Mouse (Mus musculus) heart, postnatal 4 days (tissue): ENCODE data around the gene Rnaset2b. TPM values are rescaled to one million over a fixed set of nuclear protein-coding genes. Genes with fewer than 3 reads are reported as not detected.
"Not testable (repeated sequence)": the region's sequence is repeated elsewhere in the genome, so short reads cannot be mapped to it uniquely, and the experiment has no call there.

ENCODE experiments used
- DNase-seq: peaks from one replicate; pipeline ENCODE4 v3.0.0; 2021
- total RNA-seq, 2 experiments: library from RNA; stranded (reverse); gene quantifications; 2 replicates each; pipeline ENCODE4 v1.2.3; 2021

Rnaset2b gene
- 100 to 1,000 TPM; 167 to 181 TPM for total RNA-seq

DNA sequence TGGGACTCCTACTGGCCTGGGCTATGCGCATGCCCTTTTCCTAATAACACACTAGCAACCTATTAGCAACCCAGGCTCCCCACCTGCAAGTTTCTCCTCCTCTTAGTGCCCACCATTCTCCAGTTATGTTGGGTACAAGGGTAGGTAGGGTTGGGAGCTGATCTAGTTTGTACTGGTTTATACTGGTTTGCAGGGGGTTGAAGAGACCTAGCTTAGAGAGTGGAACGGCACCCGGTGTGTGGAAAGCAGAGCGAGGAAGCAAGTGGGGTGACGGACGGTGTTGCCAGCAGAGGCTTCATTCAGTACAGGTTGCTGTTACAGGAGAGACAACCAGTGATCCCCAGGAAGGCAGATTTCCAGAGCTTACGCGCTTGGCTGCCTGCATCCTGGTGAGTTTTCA is at the start of gene Rnaset2b:
Rnaset2b (plus strand) TSS at position 301 of the 400 bp plus-strand sequence.
- DNase-seq: not testable (repeated sequence)

DNA sequence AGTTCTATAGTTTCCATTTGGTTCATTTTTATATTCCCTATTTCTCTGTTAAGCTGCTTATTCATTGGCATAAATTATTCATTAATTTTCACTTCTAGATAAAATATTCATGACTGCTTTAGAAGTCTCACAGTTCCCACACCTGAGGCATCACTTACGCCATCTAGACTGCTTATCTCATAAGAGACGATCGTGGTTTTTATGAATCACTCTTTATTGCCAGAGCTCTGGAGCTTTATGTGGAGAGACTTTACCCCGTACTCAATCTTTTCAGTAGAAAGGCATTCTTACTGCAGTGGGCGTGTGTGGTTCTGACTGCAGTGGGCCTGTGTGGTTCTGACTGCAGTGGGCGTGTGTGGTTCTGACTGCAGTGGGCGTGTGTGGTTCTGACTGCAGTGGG is 38.8 kb upstream of the Rnaset2b start:
- DNase-seq: not testable (repeated sequence)

DNA sequence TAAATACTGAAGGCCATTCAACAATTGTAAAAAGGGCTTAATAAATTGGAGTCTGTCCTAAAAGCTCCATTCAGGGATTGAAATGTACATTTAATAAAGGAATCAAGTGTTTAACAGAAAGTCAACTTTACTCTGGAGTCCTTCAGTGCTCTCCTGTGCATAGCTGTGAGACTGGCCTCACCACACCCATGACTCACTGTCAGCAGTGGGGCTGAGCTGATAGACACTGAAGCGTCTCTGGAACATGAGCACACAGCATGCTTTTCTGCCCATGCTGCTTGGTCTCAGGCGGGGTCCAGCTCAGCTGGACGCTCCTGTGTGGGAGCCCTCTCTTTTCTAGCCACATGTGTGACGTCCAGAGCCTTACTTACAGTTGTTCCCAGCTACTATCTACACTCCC is 27.9 kb upstream of the Rnaset2b start:
- not testable (repeated sequence) for DNase-seq

DNA sequence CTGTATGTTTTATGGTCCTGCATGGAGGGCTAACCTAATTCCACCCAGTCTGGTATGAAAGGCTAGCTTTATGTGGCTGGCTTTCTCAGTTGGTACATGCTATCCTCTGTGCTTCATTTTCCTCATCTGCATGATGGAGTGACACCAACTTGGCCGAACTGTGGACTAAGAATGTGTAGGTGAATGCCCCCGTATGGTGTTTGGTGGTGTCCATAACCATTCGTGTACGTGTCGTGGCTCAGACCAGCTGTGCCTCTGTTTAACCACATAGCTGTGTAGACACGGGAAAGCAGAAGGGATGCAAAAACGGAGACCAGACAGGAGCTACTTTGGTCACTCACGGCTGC is 22.8 kb upstream of the Rnaset2b start:
- DNase-seq: not testable (repeated sequence)

DNA sequence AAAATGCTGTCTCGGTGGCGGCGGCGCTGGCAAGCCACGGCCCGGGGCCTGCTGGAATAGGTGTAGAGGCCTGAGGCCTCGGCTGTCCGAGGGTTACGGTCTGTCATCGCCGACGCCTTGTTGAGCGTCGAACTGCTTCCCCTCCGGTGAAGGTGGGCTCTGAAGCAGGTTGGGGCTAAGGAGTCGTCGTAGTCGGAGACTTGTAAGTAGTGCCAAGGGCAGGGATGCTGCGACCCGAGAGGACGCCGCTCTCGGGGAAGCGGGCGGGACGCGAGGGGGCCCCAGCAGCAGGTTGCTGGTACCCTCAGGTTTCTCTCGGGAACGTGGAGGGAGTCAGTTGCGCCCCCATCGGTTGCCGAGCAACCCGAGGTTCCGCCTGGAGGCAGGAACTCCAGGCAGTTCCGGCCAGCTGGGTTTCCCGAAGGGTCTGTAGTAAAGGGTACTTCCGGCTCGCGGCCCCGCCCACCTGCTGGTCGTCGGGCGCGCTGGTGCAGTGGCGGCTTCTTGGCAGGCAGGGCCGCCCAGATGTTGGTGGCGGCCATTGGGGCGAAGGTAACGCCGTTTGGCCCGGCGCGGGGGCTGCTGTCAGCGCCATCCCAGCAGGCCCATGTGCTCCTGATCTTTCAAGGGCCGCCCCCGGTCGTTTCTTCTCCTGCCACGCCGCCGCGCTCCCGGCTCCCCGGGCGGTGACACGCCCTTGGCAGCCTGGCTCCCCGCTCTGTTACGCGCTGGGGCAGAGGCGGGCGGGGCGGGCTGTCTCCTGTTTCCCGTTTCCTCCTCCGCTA is 22.3 kb upstream of the Rnaset2b start, which contains the start of gene Rsph3b:
Rsph3b (minus strand) TSS at position 699 of the 785 bp plus-strand sequence.
- peak; percentile 83 for DNase-seq

DNA sequence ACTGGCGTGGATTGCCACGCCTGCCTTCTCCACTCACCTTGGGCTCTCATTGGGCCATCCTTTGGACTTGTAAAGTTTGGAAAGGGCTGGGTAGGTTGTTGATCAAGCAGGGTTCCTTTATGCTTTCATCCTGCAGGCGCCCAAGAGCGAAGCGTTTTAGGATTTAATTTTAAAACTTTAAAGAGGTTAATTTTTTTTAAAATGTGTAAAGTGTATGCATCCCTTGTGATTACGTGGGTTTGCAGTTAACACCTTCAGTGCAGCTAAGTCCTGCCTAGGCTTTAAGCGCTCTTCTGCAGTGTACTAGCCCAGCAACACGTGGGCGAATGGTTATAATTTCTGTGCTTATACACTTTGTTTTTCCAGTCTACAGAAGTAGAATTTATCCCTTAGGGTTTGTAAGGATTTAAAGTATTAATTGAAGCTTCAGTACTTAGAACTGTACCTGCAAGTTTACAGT is 21.6 kb upstream of the Rnaset2b start:
- not testable (repeated sequence) for DNase-seq

DNA sequence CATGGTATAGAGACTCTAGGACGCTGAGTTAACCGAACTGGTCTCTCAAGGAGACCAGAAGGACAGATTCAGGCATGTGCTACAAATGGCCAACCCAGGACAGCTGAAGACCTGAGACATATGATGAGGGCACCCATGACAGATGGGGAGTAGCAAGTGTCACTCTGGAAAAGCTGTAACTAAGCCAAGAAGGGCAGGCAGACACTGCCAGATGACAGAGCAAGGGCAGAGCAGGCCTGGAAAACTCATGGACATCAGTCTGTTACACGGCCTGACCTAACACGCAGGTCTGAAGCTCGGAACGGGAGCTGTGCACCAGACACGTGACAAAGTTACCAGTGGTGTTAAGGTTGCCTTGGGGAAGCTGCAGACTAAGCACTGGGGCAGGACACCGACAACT is 11.6 kb upstream of the Rnaset2b start:
- not testable (repeated sequence) for DNase-seq

DNA sequence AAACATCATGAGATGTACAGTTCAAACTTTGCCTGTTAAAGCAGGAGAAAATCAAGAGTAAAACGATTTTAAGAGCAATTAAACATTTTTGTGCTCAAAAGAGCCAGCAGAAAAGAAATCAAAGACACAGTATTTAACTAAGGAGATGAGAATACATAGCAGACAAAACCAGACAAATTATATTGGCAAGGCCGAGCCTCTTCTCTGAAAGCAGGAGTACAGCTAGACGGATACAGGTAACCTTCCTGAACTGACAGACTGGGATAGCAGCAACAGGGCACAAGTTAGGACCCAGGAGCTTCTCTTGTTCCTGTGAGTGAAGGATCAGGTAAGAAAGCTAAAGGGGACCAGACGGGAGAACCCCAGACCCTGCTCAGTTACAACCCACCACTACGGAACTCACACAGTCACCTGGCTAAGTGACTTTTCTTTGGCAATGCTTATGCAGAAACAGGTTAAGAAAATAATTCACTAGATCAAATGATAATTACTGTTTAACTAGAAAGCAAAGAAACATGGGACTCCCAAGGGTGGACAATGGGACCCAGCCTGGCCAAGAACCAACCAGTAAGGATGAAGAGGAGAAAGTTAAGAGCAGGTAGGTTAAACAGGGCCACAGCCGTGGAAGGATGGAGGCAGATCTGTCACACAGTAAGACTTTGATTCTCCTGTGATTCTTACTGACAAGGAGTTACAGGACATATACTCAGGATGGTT is 10.7 kb upstream of the Rnaset2b start:
- not testable (repeated sequence) for DNase-seq

DNA sequence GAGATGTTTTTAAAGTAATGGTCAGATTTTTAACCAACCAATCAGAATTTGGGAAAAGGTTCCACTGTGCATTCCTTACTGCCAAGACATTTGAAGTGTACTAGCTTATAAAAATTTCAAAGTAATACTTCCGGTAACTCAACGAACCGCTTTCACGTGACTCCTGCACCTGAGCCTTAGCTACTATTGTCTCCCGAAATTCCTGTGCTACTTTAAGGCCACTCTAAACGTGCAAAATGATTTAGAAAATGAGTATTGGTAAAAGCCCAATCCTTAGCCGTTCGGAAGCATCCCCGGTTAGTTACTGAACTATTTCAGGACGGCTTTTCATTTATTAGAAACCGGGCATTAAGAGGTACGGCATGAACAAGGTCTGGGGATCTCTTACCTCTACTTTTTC is 10.1 kb upstream of the Rnaset2b start:
- not testable (repeated sequence) for DNase-seq

DNA sequence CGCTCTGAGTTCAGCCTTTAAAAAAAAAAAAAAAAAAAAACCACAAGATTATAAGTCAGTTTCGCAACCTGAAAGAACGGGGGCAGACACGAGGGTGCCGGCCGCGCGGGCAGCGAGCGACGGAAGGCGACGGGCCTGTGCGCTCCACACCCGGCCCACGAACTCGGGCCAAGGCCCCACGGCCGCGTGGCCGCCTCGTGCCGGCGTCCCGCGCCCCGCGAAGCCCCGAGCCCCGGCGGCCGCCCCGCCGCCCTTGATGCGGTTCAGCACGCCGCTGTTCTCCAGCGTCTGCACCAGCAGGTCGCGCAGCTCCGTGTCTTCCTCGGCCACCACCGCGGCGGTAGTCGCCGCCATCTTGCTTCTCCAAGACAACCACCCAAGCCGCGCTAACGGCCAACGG is 9.7 kb upstream of the Rnaset2b start, which contains the start of gene Tagap1:
Tagap1 (minus strand) TSS at position 381 of the 400 bp plus-strand sequence.
- DNase-seq: peak; percentile 40

DNA sequence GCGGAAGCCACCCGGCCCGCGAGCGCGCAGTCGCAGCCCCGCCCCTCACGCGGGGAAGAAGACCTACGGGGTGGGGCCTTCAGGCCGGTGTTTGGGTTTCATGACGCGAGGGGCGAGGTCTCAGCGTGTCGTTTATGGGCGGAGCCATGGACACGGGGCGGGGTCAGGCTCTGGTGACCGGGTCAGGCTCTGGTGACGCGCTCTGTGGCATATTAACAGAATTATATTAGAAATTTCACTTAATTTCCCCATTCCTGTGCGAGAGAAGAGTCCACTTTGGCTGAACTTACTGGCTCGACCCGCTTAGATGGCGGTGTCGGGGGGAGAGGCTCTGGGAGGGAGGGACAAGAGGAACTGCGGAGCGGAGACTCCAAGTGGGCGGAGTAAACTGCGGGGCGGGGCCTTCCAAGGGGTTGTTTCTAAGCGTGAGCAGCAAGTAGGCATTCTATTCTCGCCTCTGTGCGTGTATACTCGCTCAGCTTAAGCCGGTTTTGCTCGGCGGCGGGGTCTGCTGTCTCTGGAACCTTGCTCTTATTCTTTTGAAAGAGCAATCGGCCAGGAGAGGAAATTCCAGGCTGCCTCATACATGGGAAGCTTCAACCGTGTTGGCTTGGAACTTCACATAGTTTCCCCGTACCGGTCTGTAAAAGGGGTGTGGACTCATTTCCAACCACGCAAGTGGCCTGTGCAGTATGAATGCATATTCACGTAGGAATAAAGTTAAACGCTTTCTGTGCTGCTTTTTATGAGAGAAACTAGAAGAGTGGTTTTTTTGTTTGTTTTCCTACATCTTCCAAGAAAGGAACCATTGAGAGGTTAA is 9.0 kb upstream of the Rnaset2b start:
- not testable (repeated sequence) for DNase-seq

DNA sequence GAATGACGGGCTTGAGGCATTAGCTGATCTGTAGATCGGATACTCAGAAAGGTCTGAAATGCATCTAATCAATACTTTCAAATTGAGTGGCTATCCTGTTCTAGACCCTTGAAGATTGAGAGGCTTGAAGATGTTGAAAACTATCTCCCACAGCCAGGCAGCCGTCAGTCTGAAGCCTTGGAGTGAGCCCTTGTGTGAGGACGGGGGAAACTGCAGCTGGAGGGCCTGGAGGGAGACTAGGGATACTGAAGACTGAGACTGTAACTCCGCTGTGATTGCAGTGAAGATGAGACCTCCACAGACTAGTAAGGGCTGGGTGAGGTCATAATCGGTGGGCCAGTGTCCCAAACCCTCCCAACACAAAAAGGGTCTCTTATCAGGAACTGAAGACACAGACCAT is 8.1 kb upstream of the Rnaset2b start:
- DNase-seq: not testable (repeated sequence)

DNA sequence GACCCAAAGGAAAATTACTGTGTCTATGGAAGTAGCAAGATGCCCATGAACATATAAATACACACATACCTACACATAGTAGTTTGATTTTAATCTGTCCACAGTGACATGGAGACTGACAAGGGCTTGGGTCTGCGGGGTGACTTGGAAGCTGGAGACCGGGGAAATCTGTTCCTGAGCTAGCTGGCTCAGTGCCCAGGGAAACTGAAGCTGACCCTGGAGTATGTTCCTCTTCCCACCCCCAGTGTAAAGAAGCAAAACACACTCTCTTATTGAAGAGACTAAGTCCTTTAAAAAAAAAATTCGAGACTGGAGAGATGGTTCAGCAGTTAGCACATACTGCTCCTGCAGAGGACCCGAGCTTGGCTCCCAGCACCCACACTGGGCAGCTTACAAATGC is 7.5 kb upstream of the Rnaset2b start:
- not testable (repeated sequence) for DNase-seq

DNA sequence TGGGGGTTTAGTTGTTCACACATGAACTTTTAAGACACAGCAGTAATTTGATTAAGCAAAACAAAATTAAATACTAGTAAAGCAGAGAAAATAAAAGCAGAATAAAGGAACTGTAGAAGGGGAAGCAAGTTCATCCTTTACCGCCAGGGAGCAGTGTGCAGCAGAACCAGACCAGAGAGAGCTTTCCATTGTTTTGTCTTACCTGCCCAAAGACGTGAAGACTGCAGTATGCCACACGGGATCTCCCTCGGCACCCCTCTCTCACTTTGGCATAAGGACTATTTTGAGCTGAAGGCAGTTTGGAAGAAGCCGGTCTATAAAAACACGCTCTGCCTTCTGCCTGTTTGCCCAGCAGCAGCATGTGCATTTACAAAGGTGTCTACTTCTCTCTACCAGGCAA is 5.1 kb upstream of the Rnaset2b start:
- DNase-seq: not testable (repeated sequence)

DNA sequence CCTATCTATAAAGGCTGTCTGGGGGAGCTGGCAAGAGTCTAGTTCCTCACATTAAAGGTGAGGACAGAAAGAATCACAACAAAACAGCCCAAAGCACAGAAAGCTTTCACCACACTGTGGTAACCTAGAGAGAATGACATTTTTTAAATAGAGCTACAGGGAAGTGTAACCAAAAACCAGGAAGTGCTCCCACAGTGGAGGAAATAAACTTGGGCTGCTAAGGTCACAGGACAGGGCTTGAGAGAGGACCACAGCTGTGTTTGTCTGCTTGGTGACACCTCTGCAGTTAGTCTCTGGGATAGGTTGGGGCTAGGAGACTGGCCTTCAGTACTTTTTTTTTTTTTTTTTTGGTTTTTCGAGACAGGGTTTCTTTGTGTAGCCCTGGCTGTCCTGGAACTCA is 2.8 kb upstream of the Rnaset2b start:
- DNase-seq: not testable (repeated sequence)

DNA sequence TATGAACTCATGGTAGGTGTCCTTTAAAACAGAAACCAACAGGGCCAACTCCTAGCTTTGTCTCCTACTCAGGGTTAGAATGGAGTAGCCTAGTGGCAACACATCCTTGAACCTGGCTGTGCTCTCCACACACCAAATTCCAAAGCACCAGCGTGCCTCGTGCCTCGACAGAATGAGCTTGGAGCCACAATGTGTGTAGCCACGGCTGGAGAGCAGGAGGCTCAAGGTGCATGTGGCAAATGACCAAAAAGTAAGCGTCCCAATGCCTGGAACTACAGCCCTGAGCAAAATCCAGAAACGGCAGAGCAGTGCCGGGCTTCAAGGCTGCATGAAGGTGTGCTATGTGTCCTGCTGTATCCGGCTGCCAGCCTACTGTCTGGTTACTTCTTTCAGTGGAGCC is 804 bp downstream of the Rnaset2b start:
- not testable (repeated sequence) for DNase-seq

DNA sequence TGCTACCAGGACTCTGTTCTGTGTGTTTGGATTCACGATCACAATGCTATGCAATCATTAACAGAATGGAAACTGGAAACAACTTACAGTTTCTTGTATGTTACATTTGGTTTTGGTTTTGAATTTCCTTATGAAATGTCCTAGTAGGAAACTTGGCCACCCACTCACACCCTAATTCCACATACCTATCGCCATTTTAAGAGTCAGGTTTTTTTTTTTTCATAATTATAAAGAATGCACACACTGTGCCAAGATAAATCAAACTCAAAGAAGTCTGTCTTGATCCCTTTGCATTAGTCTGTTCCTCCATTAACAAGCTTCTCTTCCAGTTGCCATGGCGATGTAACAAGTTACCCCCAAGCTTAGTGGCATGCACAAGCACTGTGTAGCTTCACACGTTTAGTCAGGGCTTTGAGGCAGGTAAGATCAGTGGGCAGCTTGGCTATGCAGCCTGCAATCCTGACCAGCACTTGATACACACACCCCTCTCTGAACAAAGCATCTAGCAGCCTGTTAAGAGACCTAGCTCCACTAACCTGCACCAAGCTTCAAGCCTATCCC is 2.5 kb downstream of the Rnaset2b start:
- DNase-seq: not testable (repeated sequence)

DNA sequence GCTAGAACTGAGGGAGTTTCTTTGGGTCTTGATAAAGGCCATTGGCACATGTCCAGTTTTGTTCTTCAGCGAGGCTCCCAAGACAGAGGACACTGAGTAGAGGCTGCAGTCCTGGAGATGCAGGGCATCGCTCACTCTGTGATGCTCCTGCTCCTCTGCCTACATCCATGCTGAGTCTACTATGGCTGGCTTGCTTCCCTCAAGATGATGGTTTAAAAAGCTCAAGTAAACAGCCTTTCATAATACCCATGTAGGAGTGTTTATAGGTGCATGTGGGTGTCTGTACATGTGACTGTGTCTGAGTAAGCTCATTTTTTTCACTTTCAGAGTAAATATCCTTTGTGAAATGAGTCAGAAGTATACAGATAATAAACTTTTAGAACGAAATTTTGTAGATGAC is 4.6 kb downstream of the Rnaset2b start:
- not testable (repeated sequence) for DNase-seq

DNA sequence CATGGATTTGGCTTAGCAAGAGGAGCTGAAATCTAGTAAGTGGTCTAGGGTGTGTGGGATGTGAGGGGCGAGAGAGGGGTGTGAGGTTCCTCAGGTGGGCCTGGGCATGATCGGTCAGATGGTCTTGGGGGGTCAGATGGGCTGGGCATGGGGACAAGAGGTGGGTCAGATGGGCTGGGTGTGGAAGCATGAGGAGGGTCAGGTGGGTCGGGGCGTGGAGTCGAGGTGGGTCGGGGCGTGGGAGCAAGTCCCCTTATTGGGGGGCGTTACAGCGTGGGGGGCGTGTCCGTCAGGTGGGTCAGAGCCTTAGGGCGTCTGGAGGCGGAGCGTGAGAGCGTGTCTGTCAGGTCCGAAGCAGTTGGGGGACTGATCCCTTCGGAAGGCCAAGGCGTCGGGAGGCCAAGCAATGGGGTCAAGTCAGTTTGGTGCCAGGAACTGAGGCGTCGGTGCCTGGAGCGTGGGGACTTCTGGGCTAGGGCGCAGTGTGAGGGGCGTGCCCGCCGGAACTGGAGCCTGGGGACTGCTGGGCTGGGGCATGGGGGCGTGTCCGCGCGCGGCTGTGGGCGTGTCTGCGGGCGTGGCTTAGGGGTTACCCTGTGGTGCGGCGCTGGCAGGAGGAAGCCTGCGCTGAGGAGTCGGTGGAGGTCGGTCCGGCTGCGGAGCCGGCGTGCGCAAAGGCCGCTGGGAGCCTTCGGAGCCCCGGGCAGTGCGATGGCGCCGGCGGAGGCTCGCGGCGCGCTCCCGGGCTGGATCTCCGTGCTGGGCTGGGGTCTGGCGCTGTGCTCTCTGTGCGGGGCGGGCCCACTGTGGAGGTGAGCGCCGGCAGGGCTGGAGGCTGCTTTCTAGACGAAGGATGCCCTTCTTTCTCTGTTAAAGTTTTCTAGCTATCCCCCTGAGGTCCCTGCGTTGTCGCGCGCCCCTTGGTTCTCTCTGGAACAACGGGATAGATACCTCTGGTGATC is 8.1 kb downstream of the Rnaset2b start, which contains the start of gene Gm49721:
Gm49721 (plus strand) TSS at position 618 of the 962 bp plus-strand sequence.
- peak; percentile 77 for DNase-seq

DNA sequence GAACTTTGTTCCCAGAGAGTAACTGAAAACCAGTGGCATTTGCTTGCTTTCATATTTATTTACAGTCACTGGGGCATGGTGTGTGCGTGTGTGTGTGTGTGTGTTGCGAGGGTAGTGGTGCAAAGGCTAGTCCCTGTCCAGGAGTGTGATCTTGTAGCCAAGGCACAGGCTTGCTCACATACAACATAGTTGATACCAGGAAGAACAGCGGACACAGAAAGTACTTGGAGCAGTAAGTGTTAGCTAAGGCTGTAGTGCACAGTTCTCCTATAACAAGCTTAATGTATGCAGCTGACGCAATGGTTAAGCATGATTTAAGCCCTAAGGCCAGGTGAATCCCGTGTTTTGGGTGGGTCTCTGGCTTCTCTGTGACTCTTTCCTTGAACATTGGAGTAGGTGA is 8.9 kb downstream of the Rnaset2b start:
- not testable (repeated sequence) for DNase-seq

DNA sequence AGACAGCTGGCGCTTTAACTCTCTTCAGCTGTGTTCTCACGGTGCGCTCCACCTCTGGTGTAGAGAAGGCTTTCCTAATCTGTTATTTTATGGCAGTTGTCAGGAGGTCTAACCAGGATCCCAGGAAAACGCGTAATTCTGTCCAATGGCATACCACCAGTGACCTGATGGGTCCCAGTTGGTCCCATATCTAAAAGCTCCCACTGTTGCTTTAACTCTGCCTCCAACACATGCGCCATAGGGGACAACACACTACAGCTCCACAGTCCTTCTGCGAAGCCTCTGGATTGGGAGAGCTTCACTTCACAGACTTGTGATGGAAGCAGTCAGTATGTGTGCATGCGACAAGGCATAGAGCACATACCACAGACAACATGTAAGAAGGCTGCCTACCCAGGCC is 9.7 kb downstream of the Rnaset2b start:
- not testable (repeated sequence) for DNase-seq
